Mouse (Mus musculus) small intestine, adult 2 months (tissue): ENCODE data around the gene Bbs10. TPM values are rescaled to one million over a fixed set of nuclear protein-coding genes. Genes with fewer than 3 reads are reported as not detected.

ENCODE experiments used
- H3K27ac ChIP-seq: fragments of 200-500 bp; 2 replicates; pipeline ENCODE4 v1.5.1; 2012; ENCODE audit warnings: low read depth, low read length, control low read depth, inconsistent platforms; ENCODE audit not compliant: insufficient read depth
- H3K27me3 ChIP-seq: fragments of 200-500 bp; 2 replicates; pipeline ENCODE4 v1.6.1; 2012; ENCODE audit warnings: mild to moderate bottlenecking, moderate library complexity, low read length, inconsistent platforms; ENCODE audit not compliant: control insufficient read depth, insufficient read depth
- H3K36me3 ChIP-seq: fragments of 200-500 bp; 2 replicates; pipeline ENCODE4 v1.6.1; 2012; ENCODE audit warnings: mild to moderate bottlenecking, low read length, control low read depth, inconsistent platforms; ENCODE audit not compliant: control insufficient read depth, insufficient read depth
- H3K4me1 ChIP-seq: fragments of 200-500 bp; 2 replicates; pipeline ENCODE4 v1.6.1; 2012; ENCODE audit warnings: low read length, inconsistent platforms, mixed read lengths; ENCODE audit not compliant: control insufficient read depth, insufficient read depth, insufficient read length
- H3K4me3 ChIP-seq: fragments of 200-500 bp; 2 replicates; pipeline ENCODE4 v1.5.1; 2012; ENCODE audit warnings: low read depth, mild to moderate bottlenecking, control low read depth, inconsistent platforms, low read length, moderate library complexity
- CTCF ChIP-seq: fragments of 200-500 bp; IDR thresholded peaks from 2 replicates; pipeline ENCODE4 v1.5.1; 2012; ENCODE audit warnings: low read depth, mild to moderate bottlenecking, control low read depth, inconsistent platforms, low read length, moderate library complexity, mixed read lengths; ENCODE audit not compliant: insufficient replicate concordance, insufficient read length; ENCODE audit errors: extremely low read depth
- POLR2A ChIP-seq: fragments of 200-500 bp; IDR thresholded peaks from 2 replicates; pipeline ENCODE4 v1.6.1; 2012; ENCODE audit warnings: low read depth, mild to moderate bottlenecking, control low read depth, inconsistent platforms, low read length, moderate library complexity
- WGBS: fragments of 180-500 bp; shearing (Covaris S2); methylation state at CpG from one replicate; pipeline ENCODE4 v1.1.7; 2018; 5-methylcytosine and 5-hydroxymethylcytosine counted together
- polyA plus RNA-seq: library from polyadenylated mRNA; depleted of rRNA; stranded (reverse); fragments of >200 nt; gene quantifications from 2 replicates; pipeline ENCODE4 v1.2.3, GENCODE M21; 2012

Bbs10 gene
- polyA plus RNA-seq, 1 experiment = 0.22 TPM

DNA sequence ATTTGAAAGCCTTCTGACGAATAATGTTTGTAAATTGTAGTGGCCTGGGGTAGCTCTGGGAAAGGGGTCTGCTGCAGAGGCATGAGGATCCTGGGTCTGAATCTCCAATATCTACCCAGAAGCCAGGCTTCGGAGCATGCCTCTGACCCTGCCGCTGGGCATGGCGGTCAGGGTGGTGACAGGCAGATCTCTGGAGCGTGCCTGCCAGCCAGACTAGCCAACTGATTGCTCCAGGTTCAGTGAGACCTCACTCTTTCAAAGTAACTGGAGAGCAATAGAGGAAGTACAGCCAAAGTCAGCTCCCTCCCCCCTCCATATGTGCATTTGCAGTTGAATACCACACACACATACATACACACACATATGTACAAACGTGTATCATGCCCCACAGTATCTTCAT is 4.0 kb downstream of the Bbs10 start:
- no peak for TF ChIP-seq CTCF
- no peak for TF ChIP-seq POLR2A
- no peaks in the 10 kb centered on the region for H3K27me3 ChIP-seq
- WGBS = 85% methylated on average over 6 of the region's 6 CpGs
- H3K4me3 ChIP-seq = no peak overlapping the region
- H3K4me1 ChIP-seq = no peaks in the 10 kb centered on the region
- H3K27ac ChIP-seq = no peak overlapping the region
- H3K36me3 ChIP-seq = no peaks in the 10 kb centered on the region

DNA sequence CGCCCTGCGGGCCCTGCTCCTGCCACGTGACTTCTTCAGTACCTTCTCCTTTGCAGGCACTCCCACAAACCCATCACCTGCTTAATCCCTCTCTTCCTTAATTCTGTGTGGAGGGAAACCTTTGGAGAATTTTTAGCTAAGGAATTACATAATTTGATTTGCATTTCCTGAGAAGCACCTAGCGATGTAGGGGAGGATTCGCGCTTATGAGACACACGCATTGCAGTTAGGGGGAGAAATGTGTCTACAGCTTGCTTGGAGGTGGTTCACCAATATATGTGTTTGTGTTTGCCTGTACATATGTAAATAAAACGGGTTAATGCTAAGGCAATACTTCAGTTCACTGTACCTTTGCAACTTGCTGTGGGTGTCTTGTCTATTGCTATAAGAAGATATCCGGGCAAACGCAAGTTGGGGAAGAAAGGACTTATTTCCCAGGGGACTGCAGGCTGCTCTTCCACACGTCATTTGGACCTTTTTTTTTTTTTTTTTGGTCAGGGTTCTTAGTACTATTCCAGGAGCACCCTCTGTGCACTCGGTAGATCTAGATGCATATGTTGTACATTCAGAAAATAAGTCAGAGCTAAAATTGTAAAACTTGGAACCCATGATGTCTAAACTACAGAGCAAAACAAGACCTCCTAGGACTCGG is 10.5 kb downstream of the Bbs10 start:
- Histone ChIP-seq H3K36me3 (no peaks in the 10 kb centered on the region), H3K4me3 (no peak overlapping the region), H3K27me3 (no peaks in the 10 kb centered on the region), H3K27ac (no peak overlapping the region), H3K4me1 (no peaks in the 10 kb centered on the region)
- TF ChIP-seq POLR2A = no peak
- TF ChIP-seq CTCF = no peak
- 88% methylated on average over 13 of the region's 13 CpGs for WGBS

- Histone ChIP-seq H3K4me3 (no peak overlapping the region), H3K27me3 (no peaks in the 10 kb centered on the region), H3K36me3 (no peaks in the 10 kb centered on the region), H3K4me1 (no peaks in the 10 kb centered on the region), H3K27ac (no peak overlapping the region)
- WGBS = 43% methylated on average over 6 of the region's 6 CpGs
- no peak for TF ChIP-seq POLR2A
- no peak for TF ChIP-seq CTCF
Observed at GRCm38 (mm10) chr10:111313282-111313681, 14.8 kb downstream of the Bbs10 start.

DNA sequence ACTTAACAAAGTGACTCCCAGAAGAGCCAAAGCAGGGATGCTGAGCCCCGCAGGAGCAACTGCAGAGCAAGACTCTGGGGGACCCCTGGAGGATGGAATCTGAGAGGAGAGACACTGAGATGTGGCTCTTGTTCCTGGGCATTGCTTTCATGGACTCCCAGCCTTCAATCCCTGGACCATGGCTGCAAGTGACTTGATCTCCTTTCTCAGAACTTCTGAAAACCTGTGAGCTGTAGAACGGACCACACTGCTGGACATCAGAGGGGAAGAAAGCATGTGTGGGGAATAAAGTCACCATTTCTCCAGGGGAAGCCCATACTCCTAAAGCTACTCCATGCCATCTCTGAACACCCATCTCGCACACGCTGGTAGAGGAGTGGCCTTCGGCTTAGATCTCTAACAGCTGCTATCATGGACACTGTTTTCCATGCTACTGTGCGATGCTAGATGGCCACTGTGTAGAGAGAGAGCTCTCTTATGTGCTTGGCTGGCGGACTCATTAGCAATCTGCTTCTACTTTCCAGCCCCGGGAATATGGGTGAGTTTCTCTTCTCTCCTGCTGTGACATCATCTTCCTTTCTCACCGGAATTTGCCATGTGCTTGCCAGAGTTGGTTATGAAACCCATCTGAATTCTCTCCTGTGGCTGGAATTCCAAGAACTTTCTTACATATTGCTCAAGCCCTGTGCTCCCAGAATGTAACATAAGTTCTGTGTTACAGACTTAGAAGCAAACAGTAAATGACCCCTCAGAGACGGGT is 16.3 kb downstream of the Bbs10 start:
- no peak overlapping the region for H3K27ac ChIP-seq
- H3K27me3 ChIP-seq = no peaks in the 10 kb centered on the region
- no peaks in the 10 kb centered on the region for H3K4me1 ChIP-seq
- H3K4me3 ChIP-seq = no peak overlapping the region
- H3K36me3 ChIP-seq = no peaks in the 10 kb centered on the region
- TF ChIP-seq CTCF (no peak), POLR2A (no peak)
- 77% methylated on average over 10 of the region's 10 CpGs for WGBS

- H3K27ac ChIP-seq = no peak overlapping the region
- TF ChIP-seq POLR2A (no peak), CTCF (no peak)
- WGBS = 82% methylated on average over 3 of the region's 3 CpGs
Observed at GRCm38 (mm10) chr10:111315940-111316339, 17.5 kb downstream of the Bbs10 start.

GRCm38 (mm10) chr10:111318021-111318420 is 19.5 kb downstream of the Bbs10 start:
- WGBS = 74% methylated on average over 3 of the region's 3 CpGs
- Histone ChIP-seq H3K4me3 (no peak overlapping the region), H3K4me1 (no peaks in the 10 kb centered on the region), H3K27me3 (no peaks in the 10 kb centered on the region), H3K27ac (no peak overlapping the region), H3K36me3 (no peaks in the 10 kb centered on the region)
- TF ChIP-seq CTCF (no peak), POLR2A (no peak)

More at GRCm38 (mm10) chr10:111315940-111316339, 17.5 kb downstream of the Bbs10 start:
- no peak overlapping the region for H3K4me3 ChIP-seq
- no peaks in the 10 kb centered on the region for H3K36me3 ChIP-seq
- no peaks in the 10 kb centered on the region for H3K4me1 ChIP-seq
- no peaks in the 10 kb centered on the region for H3K27me3 ChIP-seq

GRCm38 (mm10) chr10:111318805-111319500 is 20.5 kb downstream of the Bbs10 start:
- WGBS = 83% methylated on average over 9 of the region's 9 CpGs

More at GRCm38 (mm10) chr10:111318805-111319500, 20.5 kb downstream of the Bbs10 start:
- no peaks in the 10 kb centered on the region for H3K4me1 ChIP-seq
- no peaks in the 10 kb centered on the region for H3K27me3 ChIP-seq
- H3K4me3 ChIP-seq = no peak overlapping the region
- no peak for TF ChIP-seq POLR2A
- no peak for TF ChIP-seq CTCF
- no peak overlapping the region for H3K27ac ChIP-seq
- H3K36me3 ChIP-seq = no peaks in the 10 kb centered on the region
